21 mouse cellular contexts compared by ENCODE assay signal in the genomic region with DNA sequence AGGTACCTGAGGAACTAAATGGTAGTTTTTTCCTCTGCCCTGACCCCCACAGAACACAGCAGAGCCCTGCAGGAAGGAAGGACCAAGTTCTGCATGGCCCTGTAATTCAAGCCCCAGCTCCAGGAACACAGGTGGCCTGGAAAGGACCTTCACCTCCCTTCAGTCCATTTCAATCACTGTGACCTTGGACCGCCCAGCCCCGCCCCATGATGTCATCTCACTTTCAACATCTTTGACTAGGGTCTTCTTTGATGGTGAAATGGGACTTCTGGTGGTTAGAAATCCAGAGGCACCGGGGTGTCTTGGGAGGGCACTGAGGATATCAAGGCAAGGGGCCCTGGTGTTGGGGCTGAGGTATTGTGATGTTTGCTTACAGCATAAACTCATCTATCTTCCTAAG. TPM values are rescaled to one million over a fixed set of nuclear protein-coding genes. Genes with fewer than 3 reads are reported as not detected.
"Had no signal": no experiment of that assay in that cellular context is flagged by ENCODE, and none has a peak within 500 bp of the region (broad histone marks: within the 10 kb centered on the region; RNA-seq: fewer than 3 reads in every experiment).

No protein-coding gene starts in this region.

- H3K4me3 ChIP-seq: lung, embryonic 15.5 days; megakaryocyte, embryonic 14.5 days; midbrain, embryonic 13.5 days; midbrain, embryonic 15.5 days; neural tube, embryonic 12.5 days; stomach, embryonic 15.5 days had no signal

- H3K27me3 ChIP-seq: lung, embryonic 15.5 days; midbrain, embryonic 13.5 days; midbrain, embryonic 15.5 days; neural tube, embryonic 12.5 days; stomach, embryonic 15.5 days had no signal

- H3K9ac ChIP-seq: liver, postnatal 0 days; lung, embryonic 15.5 days; midbrain, embryonic 13.5 days; midbrain, embryonic 15.5 days; neural tube, embryonic 12.5 days; stomach, embryonic 15.5 days had no signal

- H3K4me1 ChIP-seq: midbrain, embryonic 13.5 days; midbrain, embryonic 15.5 days; neural tube, embryonic 12.5 days; stomach, embryonic 15.5 days had no signal

- H3K36me3 ChIP-seq: lung, embryonic 15.5 days; midbrain, embryonic 13.5 days; midbrain, embryonic 15.5 days; neural tube, embryonic 12.5 days; stomach, embryonic 15.5 days had no signal

- H3K9me3 ChIP-seq: lung, embryonic 15.5 days; midbrain, embryonic 13.5 days; midbrain, embryonic 15.5 days; neural tube, embryonic 12.5 days; stomach, embryonic 15.5 days had no signal

- H3K27ac ChIP-seq: lung, embryonic 15.5 days; macrophage; midbrain, embryonic 13.5 days; midbrain, embryonic 15.5 days; neural tube, embryonic 12.5 days; stomach, embryonic 15.5 days; stomach, postnatal 0 days had no signal

- DNase-seq: liver, postnatal 0 days; lung, adult 2 months; lung, postnatal 14 days; lung, postnatal 36 days; right cerebral cortex, postnatal 14 days; thymus, adult 2 months; thymus, postnatal 25 days; thymus, postnatal 4 days had no signal

RNA-seq across cellular contexts. Expression of a gene that starts 14.8 kb away (rescaled TPM):
- total RNA-seq: monocyte, adult 5-6 weeks had no signal
- polyA plus RNA-seq: neural tube, embryonic 14.5 days had no signal

RNA-seq across cellular contexts. Expression of a gene that starts 15.6 kb away (rescaled TPM):
- total RNA-seq: monocyte, adult 5-6 weeks; neutrophil, adult 5-6 weeks had no signal
- polyA plus RNA-seq: macrophage; spleen, adult 2 months had no signal

RNA-seq across cellular contexts. Expression of a gene that starts 21.2 kb away (rescaled TPM):
- total RNA-seq: midbrain, postnatal 0 days; neutrophil, adult 5-6 weeks had no signal

RNA-seq across cellular contexts. Expression of a gene that starts 36.4 kb away (rescaled TPM):
- total RNA-seq: midbrain, postnatal 0 days had no signal
